Mouse (Mus musculus) spleen, adult 2 months (tissue): ENCODE measurements around the gene Mdn1.

ENCODE experiments used
- CTCF ChIP-seq: fragments of 200-500 bp; IDR thresholded peaks from 2 replicates; pipeline ENCODE4 v1.5.1; 2011; ENCODE audit warnings: mild to moderate bottlenecking, inconsistent platforms; ENCODE audit not compliant: insufficient read depth, insufficient read length, insufficient replicate concordance; ENCODE audit errors: extremely low read depth
- POLR2A ChIP-seq: fragments of 200-500 bp; IDR thresholded peaks from 2 replicates; pipeline ENCODE4 v1.6.1; 2011; ENCODE audit warnings: low read depth, low read length, inconsistent platforms

GRCm38 (mm10) chr4:32651669-32652068 is 5.2 kb upstream of the Mdn1 start:
- TF ChIP-seq CTCF (no peak), POLR2A (no peak)
